Mouse (Mus musculus): ENCODE measurements around the gene Rab25. TPM values are rescaled to one million over a fixed set of nuclear protein-coding genes. Genes with fewer than 3 reads are reported as not detected.
A peak's percentile ranks its signal among the peaks of the same experiment; 100 is the strongest.

Rab25 gene
- total and polyA plus RNA-seq, 3 experiments: 0.67 to 1.6 TPM; not detected in 1

GRCm38 (mm10) chr3:88546674-88547418 is 1.3 kb downstream of the Rab25 start:
- Histone ChIP-seq H3K4me3 (ENCODE audit: low read depth, low read length) (no peak overlapping the region), H3K36me3 (replicated peaks) (peaks cover 65% of the 10 kb centered on the region), H3K27me3 (ENCODE audit: insufficient read depth, low read length) (no peaks in the 10 kb centered on the region; the same call in 1 of the 2 replicates), H3K4me1 (ENCODE audit: insufficient read depth, low read depth, low read length) (peaks cover 63% of the 10 kb centered on the region), H3K9me3 (replicated peaks) (no peaks in the 10 kb centered on the region)
- DNase-seq (ENCODE audit: low spot score): no peak
- TF ChIP-seq GATA1 (IDR thresholded peaks at IDR 0.05; ENCODE audit: borderline replicate concordance, low read length) (no peak), POLR2AphosphoS5 (IDR thresholded peaks at IDR 0.05; ENCODE audit: insufficient replicate concordance, low read depth, low read length) (no peak), GATA2 (IDR thresholded peaks at IDR 0.05; ENCODE audit: borderline replicate concordance, low read depth, low read length) (no peak), TAL1 (conservative IDR thresholded peaks at IDR 0.05; ENCODE audit: low read depth, low read length) (no peak), CTCF (IDR thresholded peaks at IDR 0.05; ENCODE audit: low read depth, low read length) (no peak)
- ATAC-seq (ENCODE audit: extremely low read depth, insufficient number of reproducible peaks, low FRiP score, poor library complexity, severe bottlenecking): no peak

GRCm38 (mm10) chr3:88544955-88545591 is 3.0 kb downstream of the Rab25 start:
- ATAC-seq (ENCODE audit: extremely low read depth, insufficient number of reproducible peaks, low FRiP score, poor library complexity, severe bottlenecking) (no peak), DNase-seq (ENCODE audit: low spot score) (no peak)
- Histone ChIP-seq H3K36me3 (replicated peaks) (peaks cover 61% of the 10 kb centered on the region), H3K9me3 (replicated peaks) (no peaks in the 10 kb centered on the region), H3K4me1 (ENCODE audit: insufficient read depth, low read depth, low read length) (peaks cover 57% of the 10 kb centered on the region), H3K4me3 (ENCODE audit: low read depth, low read length) (peak overlapping the region; percentile 4; the same call in 1 of the 2 replicates), H3K27me3 (ENCODE audit: insufficient read depth, low read length) (no peaks in the 10 kb centered on the region; the same call in 1 of the 2 replicates)
- TF ChIP-seq CTCF (IDR thresholded peaks at IDR 0.05; ENCODE audit: low read depth, low read length) (no peak), TAL1 (conservative IDR thresholded peaks at IDR 0.05; ENCODE audit: low read depth, low read length) (no peak), GATA1 (IDR thresholded peaks at IDR 0.05; ENCODE audit: borderline replicate concordance, low read length) (no peak), POLR2AphosphoS5 (IDR thresholded peaks at IDR 0.05; ENCODE audit: insufficient replicate concordance, low read depth, low read length) (no peak)

- Histone ChIP-seq H3K9me3 (replicated peaks) (no peaks in the 10 kb centered on the region), H3K4me3 (ENCODE audit: low read depth, low read length) (no peak overlapping the region), H3K4me1 (ENCODE audit: insufficient read depth, low read depth, low read length) (peaks cover 55% of the 10 kb centered on the region), H3K27me3 (ENCODE audit: insufficient read depth, low read length) (no peaks in the 10 kb centered on the region; the same call in 1 of the 2 replicates), H3K36me3 (replicated peaks) (peaks cover 58% of the 10 kb centered on the region)
- DNase-seq (ENCODE audit: low spot score) (no peak), ATAC-seq (ENCODE audit: extremely low read depth, insufficient number of reproducible peaks, low FRiP score, poor library complexity, severe bottlenecking) (no peak; the same call in 1 of the 2 replicates)
- TF ChIP-seq TAL1 (conservative IDR thresholded peaks at IDR 0.05; ENCODE audit: low read depth, low read length) (no peak), GATA1 (IDR thresholded peaks at IDR 0.05; ENCODE audit: borderline replicate concordance, low read length) (no peak), POLR2AphosphoS5 (IDR thresholded peaks at IDR 0.05; ENCODE audit: insufficient replicate concordance, low read depth, low read length) (no peak), CTCF (IDR thresholded peaks at IDR 0.05; ENCODE audit: low read depth, low read length) (no peak), GATA2 (IDR thresholded peaks at IDR 0.05; ENCODE audit: borderline replicate concordance, low read depth, low read length) (no peak)
Observed at GRCm38 (mm10) chr3:88544514-88544913, 3.6 kb downstream of the Rab25 start.

GRCm38 (mm10) chr3:88543651-88544410 is 4.3 kb downstream of the Rab25 start:
- Histone ChIP-seq H3K4me3 (ENCODE audit: low read depth, low read length) (no peak overlapping the region), H3K27me3 (ENCODE audit: insufficient read depth, low read length) (no peaks in the 10 kb centered on the region; the same call in 1 of the 2 replicates), H3K4me1 (ENCODE audit: insufficient read depth, low read depth, low read length) (peaks cover 58% of the 10 kb centered on the region), H3K9me3 (replicated peaks) (no peaks in the 10 kb centered on the region), H3K36me3 (replicated peaks) (peaks cover 53% of the 10 kb centered on the region)
- TF ChIP-seq POLR2AphosphoS5 (IDR thresholded peaks at IDR 0.05; ENCODE audit: insufficient replicate concordance, low read depth, low read length): no peak
- no peak for TF ChIP-seq GATA1 (IDR thresholded peaks at IDR 0.05; ENCODE audit: borderline replicate concordance, low read length)
- no peak for TF ChIP-seq GATA2 (IDR thresholded peaks at IDR 0.05; ENCODE audit: borderline replicate concordance, low read depth, low read length)
- no peak for TF ChIP-seq CTCF (IDR thresholded peaks at IDR 0.05; ENCODE audit: low read depth, low read length)
- no peak for TF ChIP-seq TAL1 (conservative IDR thresholded peaks at IDR 0.05; ENCODE audit: low read depth, low read length)
- no peak for DNase-seq (ENCODE audit: low spot score)
- 0 out of 2 replicates have a peak, but pooled peaks have one; percentile 22 for ATAC-seq (ENCODE audit: extremely low read depth, insufficient number of reproducible peaks, low FRiP score, poor library complexity, severe bottlenecking)

- peaks cover 53% of the 10 kb centered on the region for H3K36me3 ChIP-seq (replicated peaks)
- H3K4me1 ChIP-seq (ENCODE audit: insufficient read depth, low read depth, low read length): peaks cover 62% of the 10 kb centered on the region
- TF ChIP-seq POLR2AphosphoS5 (IDR thresholded peaks at IDR 0.05; ENCODE audit: insufficient replicate concordance, low read depth, low read length) (no peak), CTCF (IDR thresholded peaks at IDR 0.05; ENCODE audit: low read depth, low read length) (no peak), TAL1 (conservative IDR thresholded peaks at IDR 0.05; ENCODE audit: low read depth, low read length) (no peak), GATA2 (IDR thresholded peaks at IDR 0.05; ENCODE audit: borderline replicate concordance, low read depth, low read length) (no peak)
- no peak for ATAC-seq (ENCODE audit: extremely low read depth, insufficient number of reproducible peaks, low FRiP score, poor library complexity, severe bottlenecking)
- no peaks in the 10 kb centered on the region for H3K9me3 ChIP-seq (replicated peaks)
- no peaks in the 10 kb centered on the region; the same call in 1 of the 2 replicates for H3K27me3 ChIP-seq (ENCODE audit: insufficient read depth, low read length)
- H3K4me3 ChIP-seq (ENCODE audit: low read depth, low read length): no peak overlapping the region
- DNase-seq (ENCODE audit: low spot score): no peak
Observed at GRCm38 (mm10) chr3:88543174-88543573, 4.9 kb downstream of the Rab25 start.
